Mouse (Mus musculus) liver, postnatal 0 days (tissue): ENCODE data around the gene Thoc7. TPM values are rescaled to one million over a fixed set of nuclear protein-coding genes. Genes with fewer than 3 reads are reported as not detected.

Experiments
- ATAC-seq: fragments of 200-750 bp; cut with Nextera tagmentation; 2 replicates; pipeline ENCODE4 v1.8.0; 2017; ENCODE audit warnings: mild to moderate bottlenecking, moderate library complexity
- DNase-seq: peaks from one replicate; pipeline ENCODE4 v3.0.0-alpha.2; 2016
- H3K27ac ChIP-seq: fragments of 300-500 bp; sonication (generic); 2 replicates; pipeline ENCODE4 v1.5.1; 2014; ENCODE audit warnings: antibody characterized with exemption, moderate library complexity, mild to moderate bottlenecking, low read depth
- H3K27me3 ChIP-seq: fragments of 300-500 bp; sonication (generic); 2 replicates; pipeline ENCODE4 v1.6.1; 2014; ENCODE audit warnings: low read length, control low read depth, mixed read lengths; ENCODE audit not compliant: insufficient read depth
- H3K36me3 ChIP-seq: fragments of 300-500 bp; sonication (generic); replicated peaks from 2 replicates; pipeline ENCODE4 v1.6.1; 2014; ENCODE audit warnings: mild to moderate bottlenecking, control low read depth, low read length, moderate library complexity, mixed read lengths; ENCODE audit not compliant: insufficient read depth
- H3K4me1 ChIP-seq: fragments of 300-500 bp; sonication (generic); 2 replicates; pipeline ENCODE4 v1.6.1; 2014; ENCODE audit warnings: antibody characterized with exemption, mild to moderate bottlenecking, control low read depth; ENCODE audit not compliant: insufficient read depth
- H3K4me2 ChIP-seq: fragments of 300-500 bp; sonication (generic); 2 replicates; pipeline ENCODE4 v1.6.1; 2014; ENCODE audit warnings: low read depth, mild to moderate bottlenecking, low read length, moderate library complexity, mixed read lengths
- H3K4me3 ChIP-seq: fragments of 300-500 bp; sonication (generic); 2 replicates; pipeline ENCODE4 v1.5.1; 2014; ENCODE audit warnings: low read depth, low read length
- H3K9ac ChIP-seq: fragments of 300-500 bp; sonication (generic); replicated peaks from 2 replicates; pipeline ENCODE4 v1.6.1; 2014; ENCODE audit warnings: mild to moderate bottlenecking, moderate library complexity
- H3K9me3 ChIP-seq: fragments of 300-500 bp; sonication (generic); 2 replicates; pipeline ENCODE4 v1.6.1; 2016; ENCODE audit warnings: mild to moderate bottlenecking, control low read depth, low read length, mixed read lengths
- CTCF ChIP-seq: sonication (generic); IDR thresholded peaks from 2 replicates; pipeline ENCODE4 v1.5.1; 2016; ENCODE audit warnings: antibody characterized with exemption, low read depth
- EP300 ChIP-seq: IDR thresholded peaks from 2 replicates; pipeline ENCODE4 v1.6.1; 2016; ENCODE audit warnings: antibody characterized with exemption, low read depth, mild to moderate bottlenecking
- WGBS: fragments of 180-500 bp; shearing (Covaris S2); extraction: QIAGEN DNeasy Blood & Tissue Kit; methylation state at CpG from one replicate; pipeline ENCODE4 v1.1.7; 2014; ENCODE audit not compliant: insufficient replicate concordance; 5-methylcytosine and 5-hydroxymethylcytosine counted together
- polyA plus RNA-seq: library from polyadenylated mRNA; unstranded; fragments of >200 nt; fragmentation: Nextera tagmentation; extraction: Ambion mirVana; gene quantifications from 2 replicates; pipeline ENCODE4 v1.2.1, GENCODE M21; 2015

Thoc7 gene
- 113 and 123 TPM in 2 replicates for polyA plus RNA-seq

- no peak for TF ChIP-seq EP300
- no peak for TF ChIP-seq CTCF
- Histone ChIP-seq H3K27ac (peak within 1 kb of the TSS; percentile 91), H3K4me1 (peaks cover 26% of the 10 kb centered on the region), H3K36me3 (no peaks in the 10 kb centered on the region), H3K4me3 (peak within 1 kb of the TSS; percentile 95), H3K9me3 (no peaks in the 10 kb centered on the region), H3K27me3 (no peaks in the 10 kb centered on the region), H3K9ac (peak within 1 kb of the TSS; percentile 99), H3K4me2 (peak within 1 kb of the TSS; percentile 73)
- WGBS = 5% methylated on average over 19 of the region's 56 CpGs
- DNase-seq (peak; percentile 70), ATAC-seq (peak; percentile 79)
These were observed at the start of gene Thoc7, which contains the start of gene Atxn7 for GRCm38 (mm10) chr14:13961401-13962112. Gene Thoc7, minus strand, starts transcription at chr14:13961852. Gene Atxn7, plus strand, starts transcription at chr14:13961440.

DNA sequence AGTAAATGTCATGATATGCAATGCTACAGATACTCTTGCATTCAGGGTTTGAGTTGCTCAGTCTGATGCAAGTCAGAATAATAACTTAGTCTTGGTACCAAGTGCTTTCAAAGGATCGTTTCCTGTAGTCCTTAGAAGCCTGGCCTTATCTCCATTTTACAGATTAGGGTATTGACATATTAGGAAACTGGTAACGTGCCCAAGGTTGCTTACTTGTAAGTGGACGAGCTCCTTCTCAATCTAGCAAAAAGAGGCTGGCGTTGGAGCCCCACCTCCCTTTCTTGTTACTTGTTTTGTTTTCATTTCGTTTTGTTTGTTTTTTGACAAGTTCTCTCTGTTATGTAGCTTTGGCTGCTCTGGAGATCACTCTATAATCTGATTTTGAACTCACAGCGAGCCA lies 48.1 kb upstream of the Thoc7 start:
- Histone ChIP-seq H3K27me3 (no peaks in the 10 kb centered on the region), H3K9me3 (no peaks in the 10 kb centered on the region), H3K27ac (no peak overlapping the region), H3K4me3 (no peak overlapping the region), H3K4me1 (peaks cover 11% of the 10 kb centered on the region), H3K4me2 (no peak overlapping the region), H3K36me3 (no peaks in the 10 kb centered on the region), H3K9ac (no peak overlapping the region)
- ATAC-seq (no peak), DNase-seq (no peak)
- TF ChIP-seq CTCF (no peak), EP300 (no peak)
- WGBS = 42% methylated on average over 6 of the region's 6 CpGs

DNA sequence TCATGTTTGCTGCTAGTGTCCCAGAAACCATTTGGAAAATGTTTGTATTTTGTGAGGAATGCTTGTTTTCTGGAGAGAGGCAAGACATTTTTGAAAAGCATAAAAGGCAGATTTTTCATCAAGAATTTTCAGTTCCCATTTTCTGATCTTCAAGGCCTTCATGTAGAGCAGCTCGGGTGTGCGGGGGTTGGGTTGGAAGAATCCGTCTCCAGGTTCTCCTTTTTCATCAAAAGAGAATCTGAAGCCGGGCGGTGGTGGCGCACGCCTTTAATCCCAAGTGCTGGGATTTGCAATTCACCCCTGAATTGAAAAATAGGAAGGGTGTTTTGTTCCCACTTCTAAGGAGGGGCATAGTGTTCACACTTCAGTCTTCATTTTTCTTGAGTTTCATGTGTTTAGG lies 41.1 kb upstream of the Thoc7 start:
- WGBS = 81% methylated on average over 7 of the region's 7 CpGs
- H3K4me3 ChIP-seq = no peak overlapping the region
- H3K27ac ChIP-seq = no peak overlapping the region
- no peak for TF ChIP-seq CTCF
- TF ChIP-seq EP300 = no peak
- no peaks in the 10 kb centered on the region for H3K36me3 ChIP-seq
- no peak overlapping the region for H3K4me2 ChIP-seq
- H3K4me1 ChIP-seq = no peaks in the 10 kb centered on the region
- no peak for ATAC-seq
- H3K27me3 ChIP-seq = no peaks in the 10 kb centered on the region
- no peak overlapping the region for H3K9ac ChIP-seq
- H3K9me3 ChIP-seq = no peaks in the 10 kb centered on the region
- no peak for DNase-seq

DNA sequence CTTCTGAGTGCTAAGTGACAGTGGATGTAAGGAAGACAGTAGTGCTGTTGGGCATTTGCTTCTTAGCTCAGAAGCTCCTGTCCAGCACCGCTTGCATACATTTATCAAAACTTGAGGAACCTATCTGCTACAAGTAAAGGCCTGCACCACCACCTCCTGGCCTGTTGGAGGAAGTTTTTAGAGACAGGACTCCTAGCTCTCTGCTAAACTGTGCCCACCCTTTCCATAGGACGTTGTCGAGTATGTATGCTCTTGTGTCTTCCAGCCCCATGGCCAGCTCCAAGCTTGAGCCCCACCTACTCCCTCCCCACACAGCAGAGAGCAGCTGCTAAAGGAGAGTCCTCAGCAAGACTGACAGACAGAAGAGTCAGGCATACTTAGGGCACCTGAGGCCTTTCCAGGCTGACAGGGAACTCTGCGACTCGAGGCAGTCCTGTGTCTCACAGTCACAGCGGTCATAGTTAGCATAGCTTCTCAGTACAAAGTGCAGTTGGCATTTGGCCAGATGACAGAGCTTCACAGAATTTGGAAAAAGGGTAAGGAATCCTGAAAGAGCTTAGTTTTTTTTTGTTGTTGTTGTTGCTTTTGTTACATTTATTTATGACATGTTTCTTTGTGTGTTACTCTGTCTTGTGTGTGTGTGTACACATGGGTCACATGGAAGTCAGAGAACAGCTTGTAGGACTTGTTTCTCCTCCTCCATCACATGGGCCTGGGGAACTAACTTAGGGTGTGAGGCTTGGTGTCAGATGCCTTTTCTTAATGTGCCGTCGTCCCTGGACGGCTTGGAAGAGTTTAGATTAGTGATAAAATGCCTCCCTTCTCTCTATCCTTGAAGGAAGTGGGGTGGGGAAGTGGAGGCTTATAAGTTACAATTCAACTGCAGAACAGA lies 33.8 kb upstream of the Thoc7 start:
- Histone ChIP-seq H3K4me3 (no peak overlapping the region), H3K27me3 (no peaks in the 10 kb centered on the region), H3K9ac (no peak overlapping the region), H3K27ac (0 out of 2 replicates have a peak overlapping the region, but pooled peaks have one; percentile 30), H3K9me3 (no peaks in the 10 kb centered on the region), H3K4me2 (no peak overlapping the region), H3K4me1 (peaks cover 6% of the 10 kb centered on the region; the same call in 1 of the 2 replicates), H3K36me3 (no peaks in the 10 kb centered on the region)
- peak; percentile 81 for ATAC-seq
- 57% methylated on average over 9 of the region's 9 CpGs for WGBS
- DNase-seq = peak; percentile 39
- TF ChIP-seq EP300 = no peak
- TF ChIP-seq CTCF = peak; percentile 45

DNA sequence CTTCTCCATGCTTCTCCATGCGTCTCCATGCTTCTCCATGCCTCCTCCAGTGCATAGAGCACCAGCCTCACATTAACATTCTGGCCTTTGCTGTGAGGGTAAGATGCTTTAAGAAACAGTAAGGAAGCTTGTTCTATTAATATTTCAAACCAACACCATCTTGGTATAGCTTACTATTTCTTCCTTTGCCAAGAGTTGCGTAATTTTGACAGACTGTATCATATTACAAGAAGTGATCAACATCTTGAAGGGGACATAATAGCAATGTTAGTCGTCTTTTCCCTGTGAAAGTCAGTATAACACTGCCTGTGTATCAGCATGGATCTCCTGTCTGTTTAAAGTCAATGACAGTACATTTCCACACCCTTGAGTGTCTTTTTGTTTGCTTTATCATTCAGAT lies 29.1 kb upstream of the Thoc7 start:
- Histone ChIP-seq H3K27ac (no peak overlapping the region), H3K36me3 (no peaks in the 10 kb centered on the region), H3K4me3 (no peak overlapping the region), H3K9me3 (no peaks in the 10 kb centered on the region), H3K4me2 (no peak overlapping the region), H3K4me1 (peaks cover 4% of the 10 kb centered on the region; the same call in 1 of the 2 replicates), H3K27me3 (no peaks in the 10 kb centered on the region), H3K9ac (no peak overlapping the region)
- TF ChIP-seq CTCF (no peak), EP300 (no peak)
- ATAC-seq (no peak), DNase-seq (no peak)
- 79% methylated on average over 3 of the region's 3 CpGs for whole genome bisulfite sequencing

DNA sequence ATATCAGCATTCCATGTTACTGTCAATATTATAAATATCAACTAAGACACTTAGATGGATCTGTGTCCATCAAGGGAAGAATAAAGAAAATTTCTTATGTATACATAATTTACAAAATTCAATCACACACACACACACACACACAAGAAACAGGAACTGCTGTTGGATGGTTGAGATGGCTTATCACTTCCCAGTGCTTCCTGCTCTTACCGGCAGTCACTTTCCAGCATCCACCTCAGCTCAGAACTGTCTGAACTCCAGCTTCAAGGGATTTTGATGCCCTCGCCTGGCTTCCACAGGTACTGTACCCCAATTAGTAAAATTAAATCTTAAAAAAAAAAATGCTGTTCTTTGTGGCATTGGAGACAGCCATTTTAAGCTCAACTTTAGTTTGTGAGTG lies 26.7 kb upstream of the Thoc7 start:
- ATAC-seq (no peak), DNase-seq (no peak)
- H3K36me3 ChIP-seq = no peaks in the 10 kb centered on the region
- TF ChIP-seq EP300 (no peak), CTCF (no peak)
- no peak overlapping the region for H3K9ac ChIP-seq
- 42% methylated on average over 2 of the region's 2 CpGs for WGBS
- H3K9me3 ChIP-seq = no peaks in the 10 kb centered on the region
- no peaks in the 10 kb centered on the region for H3K27me3 ChIP-seq
- H3K4me1 ChIP-seq = no peaks in the 10 kb centered on the region
- H3K4me3 ChIP-seq = no peak overlapping the region
- no peak overlapping the region for H3K4me2 ChIP-seq
- no peak overlapping the region for H3K27ac ChIP-seq
